Mouse (Mus musculus) regulatory T cell (primary cell): ENCODE results near the gene Fbxo31.
"Not testable (repeated sequence)": the region's sequence is repeated elsewhere in the genome, so short reads cannot be mapped to it uniquely, and the experiment has no call there.

Experiments used
- in situ Hi-C: fragments of 300-600 bp; cut with MboI, MseI; formaldehyde crosslinking; loops from one replicate; pipeline ENCODE4 v1.15.1; 2025; ENCODE audit warnings: high pct_unique_total_duplicates

Fbxo31 gene

DNA sequence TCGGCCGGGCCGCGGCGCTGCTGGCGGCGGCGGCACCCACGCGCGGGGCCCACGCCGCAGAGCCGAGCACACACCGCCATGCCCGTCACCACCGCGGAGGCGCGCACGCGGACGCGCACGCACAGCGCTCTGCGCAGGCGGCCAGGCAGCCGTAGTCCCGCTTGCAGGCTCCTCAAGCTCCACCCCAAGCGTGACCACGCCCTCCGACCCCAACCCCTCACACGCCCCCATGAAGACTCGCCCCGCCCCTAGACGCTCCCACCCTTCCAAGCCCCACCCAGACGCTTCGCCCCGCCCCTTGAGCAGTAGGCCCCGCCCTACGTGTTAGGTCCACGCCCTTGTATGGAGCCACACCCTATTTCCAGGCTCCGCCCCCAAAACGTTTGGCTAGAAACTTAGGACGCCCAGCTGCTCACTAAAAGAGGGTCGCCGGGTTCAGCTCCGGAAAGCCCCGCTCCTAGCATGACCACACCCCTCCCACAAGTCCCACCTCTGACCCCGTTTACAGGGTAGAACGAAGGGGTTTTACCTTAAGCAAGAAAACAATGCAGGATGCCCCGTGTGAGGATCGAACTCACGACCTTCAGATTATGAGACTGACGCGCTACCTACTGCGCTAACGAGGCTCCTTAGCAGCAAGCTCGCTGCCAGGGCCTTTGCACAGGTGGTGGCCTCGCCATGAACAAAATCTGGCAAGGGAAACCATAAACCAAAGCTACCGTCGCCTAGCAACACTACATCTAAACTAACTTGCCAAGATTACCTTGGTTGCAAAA lies at the start of gene Fbxo31:
Gene Fbxo31, minus strand, starts transcription at position 131 of the 776 bp plus-strand sequence.
- in situ Hi-C loops: loop anchor here (10.0 kb wide), 1 partner anchor 986 kb away; the partner anchor contains the start of gene Cdt1

DNA sequence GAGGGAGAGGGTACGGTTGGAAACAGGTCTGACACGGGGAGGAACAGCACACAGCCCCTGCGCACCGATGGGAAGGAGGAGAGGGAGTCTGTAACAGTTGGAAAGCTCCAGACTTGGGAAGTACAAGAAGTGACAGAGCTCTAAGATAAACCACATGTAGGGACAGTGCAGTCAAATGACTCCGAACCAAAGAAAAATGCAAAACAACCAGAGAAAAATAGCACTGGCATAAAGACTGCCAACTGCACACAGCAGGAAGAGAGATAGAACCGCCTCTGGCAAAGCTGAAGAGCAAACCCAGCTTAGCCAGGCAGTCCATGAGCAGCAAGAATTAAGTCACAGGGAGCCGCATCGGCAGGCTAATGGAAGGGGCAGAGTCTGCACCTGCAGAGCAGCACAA lies 44.4 kb upstream of the Fbxo31 start:
- in situ Hi-C loops: no loop called here

DNA sequence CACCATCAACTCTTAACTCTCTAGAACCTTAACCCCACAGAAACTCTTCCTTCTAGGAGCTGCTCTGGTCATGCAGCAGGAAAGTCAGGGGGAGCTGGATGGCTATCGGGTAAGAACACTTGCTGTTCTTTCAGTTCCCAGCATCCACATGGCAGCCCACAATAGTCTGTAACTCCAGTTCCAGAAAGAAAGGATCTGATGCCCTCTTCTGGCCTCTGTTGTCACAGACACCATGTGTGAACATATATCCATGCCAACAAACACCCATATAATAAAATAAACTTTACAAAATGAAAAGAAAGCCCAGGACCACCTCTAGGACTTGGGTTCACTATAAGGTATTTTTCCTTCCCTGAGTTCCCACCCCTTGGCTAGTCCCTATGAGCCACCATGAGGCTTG lies 43.3 kb upstream of the Fbxo31 start:
- in situ Hi-C loops: no loop called here

DNA sequence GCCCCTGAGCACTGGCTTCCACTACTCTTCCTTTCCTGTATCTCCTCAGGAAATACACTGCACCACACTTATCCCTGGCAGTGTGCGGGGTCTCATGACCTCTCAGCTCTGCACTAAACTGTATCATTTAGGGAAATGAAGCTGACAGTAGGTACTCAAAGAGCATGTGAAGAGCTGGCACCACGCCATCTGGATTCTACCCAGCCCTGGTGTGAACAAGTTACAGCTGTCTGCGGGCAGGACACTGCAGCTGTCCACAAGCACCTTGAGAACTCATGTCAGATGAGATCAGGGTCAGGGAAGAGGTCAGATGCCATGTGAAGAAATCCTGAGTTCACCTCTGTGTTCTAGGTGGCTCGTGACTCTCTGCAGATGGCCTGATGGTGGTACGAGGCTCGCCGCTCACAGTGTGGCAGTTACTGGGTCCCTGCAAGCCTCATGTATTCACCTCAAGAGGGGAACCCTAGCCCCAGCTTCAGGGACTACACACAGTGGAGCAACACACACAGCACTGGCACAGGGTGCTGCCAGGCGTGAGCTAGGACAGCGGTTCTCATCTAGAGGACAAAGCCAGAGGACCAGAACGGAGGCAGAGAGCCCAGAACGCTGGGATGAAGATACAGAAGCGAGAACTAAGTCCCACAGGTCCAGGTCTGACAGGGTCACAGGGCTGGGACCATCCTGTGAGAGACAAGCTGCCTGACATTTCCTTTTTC lies 42.4 kb upstream of the Fbxo31 start:
- in situ Hi-C loops: no loop called here

DNA sequence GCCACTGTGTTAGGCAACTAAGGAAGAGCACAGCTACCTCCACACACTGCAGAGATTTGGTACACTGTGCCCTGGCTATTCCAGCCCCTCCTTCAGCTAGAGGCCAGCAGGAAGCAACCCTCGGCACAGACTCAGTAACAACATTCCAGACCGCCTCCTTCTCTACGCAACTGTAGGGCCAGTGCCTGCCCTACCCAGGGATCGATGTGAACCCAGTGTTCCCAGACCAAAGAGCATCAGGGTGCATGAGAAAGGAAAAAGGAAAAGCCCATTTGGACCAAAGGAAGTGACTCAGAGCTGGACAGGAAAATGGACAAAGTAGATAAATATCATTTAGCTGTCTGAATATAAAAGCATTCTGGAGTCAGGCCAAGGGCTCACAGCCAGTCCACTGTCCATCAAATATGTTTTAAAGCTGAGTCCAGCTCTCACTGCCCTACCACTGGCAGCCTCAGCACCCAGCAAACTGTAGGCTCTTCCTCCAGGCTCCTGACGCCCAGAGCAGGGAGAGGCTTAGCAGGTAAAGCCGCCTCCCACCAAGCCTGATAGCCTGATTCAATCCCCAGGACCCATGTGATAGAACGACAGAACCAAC lies 40.9 kb upstream of the Fbxo31 start:
- in situ Hi-C loops: no loop called here

DNA sequence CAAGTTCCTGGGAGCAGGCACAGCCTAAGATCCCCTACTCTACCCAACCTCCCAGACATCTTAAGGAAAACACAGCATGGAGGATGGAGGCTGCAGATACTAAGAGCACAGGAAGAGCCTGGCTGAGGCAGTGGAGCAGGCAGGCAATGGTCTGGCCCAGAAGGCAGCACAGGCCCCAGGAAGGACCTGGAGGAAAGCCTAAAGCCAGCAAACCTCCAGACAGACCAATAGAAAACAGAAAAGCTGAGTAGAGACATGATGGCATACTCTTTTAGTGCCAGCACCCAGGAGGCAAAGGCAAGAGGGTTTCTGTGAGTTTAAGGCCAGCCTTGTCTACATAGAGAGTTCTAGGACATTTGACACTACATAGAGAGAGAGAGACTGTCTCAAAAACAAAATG lies 34.8 kb upstream of the Fbxo31 start:
- in situ Hi-C loops: no loop called here

DNA sequence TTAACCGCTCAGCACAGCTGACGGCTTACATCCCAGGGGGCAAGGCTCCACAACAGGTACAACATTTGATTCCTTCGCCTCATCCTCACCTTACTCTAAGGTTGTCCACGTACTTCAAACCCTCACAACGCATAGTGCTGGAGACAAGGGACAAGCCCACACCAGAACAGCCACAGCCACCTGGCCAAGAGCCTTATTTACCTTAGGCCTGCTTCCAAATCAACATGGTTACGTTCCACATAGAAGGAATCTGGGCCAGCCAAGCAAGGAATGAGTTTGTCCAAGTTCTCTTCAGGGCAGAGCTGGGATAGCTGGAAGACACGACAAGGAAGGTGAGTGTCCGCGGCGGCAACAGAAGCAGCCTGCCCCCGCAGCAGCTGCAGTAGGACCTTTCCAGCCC lies 31.3 kb upstream of the Fbxo31 start:
- in situ Hi-C loops: no loop called here

DNA sequence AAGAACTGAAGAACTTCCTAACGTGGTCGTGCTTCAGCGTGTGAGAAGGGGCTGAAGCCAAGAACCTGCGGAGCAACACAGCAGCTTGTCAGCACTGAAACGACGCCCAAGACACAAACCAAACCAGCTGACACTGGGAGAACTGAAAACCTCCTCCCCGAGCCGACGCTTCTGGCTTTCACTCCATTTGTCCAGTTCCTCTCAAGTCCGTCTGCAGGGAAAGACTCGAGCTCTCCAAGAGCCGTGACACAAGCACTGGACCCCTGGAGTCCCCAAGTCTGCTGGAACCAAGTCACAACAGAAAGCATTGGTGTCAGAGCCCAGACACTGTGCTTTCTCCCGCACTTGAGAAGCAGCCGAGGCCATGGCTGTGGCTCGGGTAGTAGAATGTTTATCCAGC lies 30.6 kb upstream of the Fbxo31 start:
- in situ Hi-C loops: no loop called here

DNA sequence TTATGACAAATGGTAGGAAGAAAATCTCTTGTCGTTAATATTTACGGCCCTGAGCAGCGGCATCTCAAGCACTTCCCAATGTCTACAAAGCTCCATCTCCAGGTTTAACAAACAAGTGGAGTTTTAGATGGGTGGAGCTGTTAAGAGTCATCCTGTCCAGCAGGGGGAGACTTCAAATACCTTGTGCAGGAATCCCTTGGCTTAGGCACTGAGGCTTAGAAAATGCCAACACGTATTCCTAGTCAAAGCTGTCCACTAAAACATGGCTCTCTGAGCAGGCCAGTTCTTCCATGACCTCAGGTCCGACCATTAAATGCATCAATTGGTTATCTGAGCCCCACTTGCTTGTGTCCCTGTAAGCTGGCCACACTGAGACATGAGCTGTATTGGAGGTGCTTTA lies 29.1 kb upstream of the Fbxo31 start:
- in situ Hi-C loops: no loop called here

DNA sequence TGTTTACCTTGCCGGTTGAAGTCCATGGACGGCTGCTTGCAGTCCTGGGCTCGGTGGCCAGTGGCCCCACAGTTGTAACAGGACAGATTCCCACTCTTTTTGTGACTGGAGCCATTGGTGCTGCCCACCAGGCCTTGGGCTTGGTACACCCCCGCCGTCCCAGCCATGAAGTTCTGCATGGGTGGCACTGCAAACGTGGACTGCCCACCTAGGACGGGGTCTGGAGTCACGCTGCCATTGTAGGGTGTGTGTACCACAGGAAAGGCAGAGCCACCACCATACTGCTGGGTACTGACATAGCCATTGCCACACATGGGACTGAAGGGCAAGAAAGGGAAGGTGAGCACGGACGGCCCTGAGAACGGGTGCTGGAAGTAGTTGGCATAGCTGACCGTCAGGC lies 25.2 kb upstream of the Fbxo31 start:
- in situ Hi-C loops: no loop called here

DNA sequence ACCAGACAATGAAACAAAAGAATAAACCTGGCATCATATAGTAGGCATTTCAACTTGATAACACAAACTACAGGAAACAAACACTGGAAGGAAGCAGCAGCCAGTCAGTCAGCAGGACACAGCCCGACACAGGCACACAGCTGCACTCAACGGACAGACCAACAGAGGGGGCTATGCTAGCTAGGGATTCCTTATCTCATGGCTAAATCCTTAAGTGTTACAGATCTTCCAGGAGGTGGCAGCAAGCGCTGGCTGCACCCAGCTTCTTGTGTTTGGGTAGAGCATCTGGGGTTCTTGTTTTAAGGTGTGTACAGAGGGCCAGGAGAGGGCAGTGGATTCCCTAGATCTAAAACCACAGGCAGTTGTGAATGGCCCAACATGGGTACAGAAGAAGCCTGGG lies 24.3 kb upstream of the Fbxo31 start:
- in situ Hi-C loops: no loop called here

DNA sequence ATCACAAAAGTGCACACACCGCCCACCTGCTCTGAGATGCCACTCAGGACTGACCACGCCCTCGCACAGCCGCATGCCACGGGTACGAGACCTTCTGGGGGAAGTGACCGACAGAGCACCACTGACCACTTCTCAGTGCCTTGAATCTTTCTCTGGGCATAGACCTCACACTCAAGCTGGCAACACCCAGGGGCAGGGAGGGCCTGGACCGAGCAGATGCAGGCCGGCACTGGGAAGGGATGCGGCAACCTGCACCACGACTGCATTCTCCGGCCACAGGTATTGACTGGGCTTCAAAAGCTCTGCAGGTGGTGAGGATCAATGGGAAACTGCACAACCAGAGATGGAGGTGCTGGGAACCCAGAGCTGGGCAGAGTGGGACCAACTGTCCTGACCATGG lies 23.8 kb upstream of the Fbxo31 start:
- in situ Hi-C loops: no loop called here

DNA sequence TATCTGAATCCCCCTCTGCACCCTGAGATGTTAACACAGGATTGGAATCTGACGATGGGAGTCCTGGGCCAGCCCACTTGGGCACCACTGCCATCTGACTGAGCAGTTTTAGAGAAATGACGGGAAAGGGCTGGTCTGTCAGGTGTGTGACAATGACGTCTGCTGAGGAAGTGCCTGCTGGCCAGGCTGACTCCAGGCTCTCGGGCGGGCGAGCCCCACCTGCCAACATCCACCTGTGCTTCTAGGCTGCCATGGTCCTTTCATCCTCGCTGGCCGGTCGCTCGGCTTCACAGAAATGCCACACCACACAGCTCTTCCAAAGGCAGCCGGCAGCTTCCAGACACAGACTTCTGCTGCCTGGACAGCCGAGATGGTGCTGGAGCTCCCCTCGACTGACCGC lies 21.2 kb upstream of the Fbxo31 start:
- in situ Hi-C loops: no loop called here

DNA sequence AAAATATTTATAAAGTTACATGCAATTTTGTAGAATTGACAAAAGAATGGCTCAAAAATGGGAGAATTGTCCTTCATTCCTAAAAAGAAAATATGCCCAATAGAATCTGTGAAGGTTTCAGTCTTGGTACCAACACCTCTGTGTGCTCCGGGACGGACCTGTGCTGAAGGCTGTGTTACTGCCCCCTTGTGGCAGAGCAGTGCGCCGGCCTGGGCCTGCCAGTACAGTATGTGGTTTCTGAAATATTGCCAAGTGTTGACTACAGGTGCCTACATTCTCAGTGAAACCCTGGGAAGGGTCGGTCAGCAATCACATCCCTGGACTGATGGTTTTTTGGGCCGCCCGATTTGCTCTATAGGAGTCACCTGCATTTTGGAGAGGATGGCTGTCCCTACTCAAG lies 20.3 kb upstream of the Fbxo31 start:
- in situ Hi-C loops: no loop called here

DNA sequence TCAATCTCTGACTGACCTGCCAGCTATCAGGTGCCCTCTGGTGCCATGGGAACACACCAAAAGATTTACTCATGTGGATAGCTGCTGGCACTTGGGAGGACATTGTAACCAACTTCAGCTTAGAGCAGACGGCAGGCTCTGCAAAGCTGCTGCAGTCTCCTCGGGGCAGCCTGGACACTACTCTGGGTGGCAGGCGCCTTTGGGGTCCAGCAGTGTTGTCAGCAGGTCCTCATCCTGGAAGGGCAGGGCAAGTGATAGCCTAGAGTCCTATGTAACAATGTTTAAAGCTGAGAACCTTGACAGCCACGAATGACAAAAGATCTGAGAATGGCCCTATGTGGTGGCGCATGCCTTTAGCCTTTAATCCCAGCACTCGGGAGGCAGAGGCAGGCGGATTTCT lies 19.6 kb upstream of the Fbxo31 start:
- in situ Hi-C loops: no loop called here

DNA sequence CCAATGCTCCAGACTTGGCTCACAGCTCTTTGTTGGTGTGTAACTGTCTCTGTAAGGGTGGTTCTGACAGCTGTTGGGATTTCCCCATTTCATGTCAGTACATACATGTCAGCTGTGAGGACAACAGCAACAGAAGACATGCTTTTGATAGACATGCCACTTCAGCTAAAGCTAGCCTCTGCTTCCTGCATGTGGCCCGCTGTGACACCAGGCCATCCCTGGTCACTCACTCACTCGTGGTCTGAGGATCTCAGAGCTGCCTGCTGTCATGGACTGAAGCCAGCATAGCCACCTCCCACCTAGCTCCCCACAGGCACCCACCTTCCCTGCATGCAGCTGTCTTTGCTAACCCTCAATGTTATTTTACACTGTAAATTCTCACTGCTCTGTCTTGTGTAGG lies 18.9 kb upstream of the Fbxo31 start:
- in situ Hi-C loops: not testable (repeated sequence)

DNA sequence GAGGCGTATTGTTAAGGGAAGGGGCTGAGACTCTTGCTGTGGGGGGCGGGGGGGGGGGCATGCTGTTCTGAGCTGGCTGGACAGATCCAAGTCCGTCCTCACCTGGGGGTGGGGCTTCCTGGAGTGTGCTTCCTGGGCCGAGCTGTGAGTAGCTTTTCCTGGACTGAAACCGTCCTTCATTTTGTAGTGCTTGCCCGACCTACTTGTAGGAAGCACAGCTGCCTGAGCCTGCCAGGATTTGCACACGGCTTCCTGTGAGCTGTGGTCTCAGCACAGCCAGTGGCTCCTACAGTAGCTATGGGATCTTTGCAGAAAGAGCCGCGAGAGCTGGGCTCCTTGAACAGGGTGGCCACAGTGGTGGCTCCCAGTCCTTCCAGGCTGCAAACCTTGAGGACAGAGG lies 15.4 kb upstream of the Fbxo31 start:
- in situ Hi-C loops: loop anchor here (5.0 kb wide), 1 partner anchor 47 kb away; no protein-coding TSS in a partner anchor

DNA sequence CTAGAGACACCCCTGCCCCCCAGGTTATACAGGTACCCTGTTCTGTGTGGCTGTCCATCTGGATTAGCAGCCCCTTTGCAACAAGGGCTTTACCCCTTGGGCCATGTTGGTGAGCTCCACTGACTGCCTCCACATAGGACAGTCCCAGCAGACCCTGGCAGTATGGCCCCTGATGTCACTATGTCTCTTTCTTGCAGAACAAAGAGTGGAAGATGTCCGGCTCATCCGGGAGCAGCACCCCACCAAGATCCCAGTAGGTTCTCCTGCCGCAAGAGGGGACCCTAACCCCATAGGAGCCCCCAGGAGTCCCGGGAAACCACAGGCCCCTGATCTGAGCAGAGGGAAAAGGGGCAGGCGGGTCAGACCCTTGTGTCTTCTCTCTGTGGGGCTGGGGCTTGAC lies 14.7 kb upstream of the Fbxo31 start:
- in situ Hi-C loops: loop anchor here (5.0 kb wide), 1 partner anchor 46 kb away; no protein-coding TSS in a partner anchor

DNA sequence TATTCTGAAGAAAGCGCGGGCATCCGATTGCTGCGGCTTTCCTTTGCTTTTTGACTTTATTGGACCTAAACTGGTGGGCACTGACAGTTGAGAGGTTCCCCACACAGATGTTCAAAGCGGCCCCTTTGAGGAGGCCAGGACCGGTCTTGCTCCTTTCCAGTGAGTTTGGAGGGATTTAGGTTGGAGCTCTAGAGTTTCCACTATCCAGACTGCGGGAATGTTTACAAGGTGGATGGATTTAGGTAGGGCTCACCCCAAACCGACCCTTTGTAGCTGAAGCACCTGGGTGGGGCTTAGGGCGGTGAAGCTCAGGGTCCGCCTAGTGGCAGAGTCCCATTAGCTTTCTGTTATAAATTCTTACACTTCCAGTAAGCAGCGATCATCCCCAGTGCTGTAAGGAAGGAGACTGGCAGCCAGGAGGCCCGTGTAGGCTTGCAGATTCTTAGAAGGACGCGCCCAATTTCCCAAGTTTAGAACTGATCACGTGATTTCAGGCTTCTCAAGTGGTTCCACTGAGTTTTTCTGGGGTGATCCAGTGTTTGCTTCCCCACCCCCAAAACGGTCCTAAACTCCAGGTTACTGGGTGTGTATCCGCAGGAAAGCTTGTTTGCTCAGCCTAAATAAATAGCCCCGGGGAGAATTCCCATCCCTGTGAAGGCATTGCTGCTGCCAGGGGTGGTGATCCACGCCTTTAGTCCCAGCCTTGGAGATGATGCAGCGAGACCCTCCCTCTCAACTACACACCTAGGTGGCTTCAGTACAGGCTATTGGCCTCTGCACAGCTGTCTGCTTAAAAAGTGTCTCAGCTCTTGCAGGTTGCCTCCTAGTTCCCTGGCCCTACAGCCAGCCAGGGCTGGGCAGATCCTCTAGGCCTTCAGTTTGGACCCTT lies 12.8 kb upstream of the Fbxo31 start:
- in situ Hi-C loops: loop anchor here (5.0 kb wide), 1 partner anchor 44 kb away; no protein-coding TSS in a partner anchor

DNA sequence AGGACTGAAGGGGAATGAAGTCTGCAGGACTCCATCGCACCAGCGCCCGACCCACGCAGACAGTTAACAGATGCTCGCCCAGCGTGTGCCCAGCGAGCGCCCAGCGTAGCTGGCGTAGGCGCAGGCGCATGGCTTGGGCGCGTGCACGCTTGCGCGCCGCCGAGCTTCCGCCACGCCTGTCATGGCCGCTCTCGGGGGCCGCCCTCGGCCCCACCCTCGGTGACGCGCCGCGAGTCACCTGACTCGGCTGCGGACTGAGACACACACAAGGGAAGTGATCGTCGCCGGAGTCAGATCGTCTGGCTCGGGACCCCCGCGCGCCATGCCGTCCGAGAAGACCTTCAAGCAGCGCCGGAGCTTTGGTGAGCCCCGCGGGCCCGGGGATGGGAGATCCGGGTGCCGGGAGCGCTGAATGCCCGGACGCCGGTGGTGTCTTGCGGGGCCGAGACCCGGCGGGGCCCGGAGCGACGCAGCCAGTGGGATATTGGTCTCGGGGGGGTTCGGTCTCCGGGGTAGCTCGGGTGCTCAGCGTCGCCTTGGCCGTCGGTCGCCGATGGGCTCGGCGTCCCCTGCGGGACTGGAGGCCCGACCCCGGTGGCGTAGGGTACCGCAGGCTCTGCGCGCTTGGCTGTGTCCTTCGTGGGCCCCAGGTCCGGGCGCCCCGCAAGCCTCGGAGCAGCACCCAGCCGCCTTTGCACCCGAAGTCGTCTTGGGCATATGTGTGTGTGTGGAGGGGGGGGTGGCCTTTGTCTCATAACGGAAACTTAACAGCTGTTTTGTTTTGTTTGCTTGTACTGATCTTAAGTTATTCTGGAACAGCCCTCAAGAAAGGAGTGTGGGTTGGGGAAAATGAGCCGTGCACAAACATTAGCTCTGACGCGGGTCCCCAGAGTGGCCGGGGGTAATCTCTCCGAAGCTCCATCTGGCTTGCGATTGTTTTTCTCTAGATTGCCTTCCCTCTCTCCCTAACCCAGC lies 11.9 kb upstream of the Fbxo31 start, which contains the start of gene Map1lc3b:
Gene Map1lc3b, plus strand, starts transcription at position 159 of the 975 bp plus-strand sequence.
- in situ Hi-C loops: loop anchor here (5.0 kb wide), 1 partner anchor 43 kb away; no protein-coding TSS in a partner anchor
